Mouse (Mus musculus): ENCODE data around the gene Plcb1.

DNA sequence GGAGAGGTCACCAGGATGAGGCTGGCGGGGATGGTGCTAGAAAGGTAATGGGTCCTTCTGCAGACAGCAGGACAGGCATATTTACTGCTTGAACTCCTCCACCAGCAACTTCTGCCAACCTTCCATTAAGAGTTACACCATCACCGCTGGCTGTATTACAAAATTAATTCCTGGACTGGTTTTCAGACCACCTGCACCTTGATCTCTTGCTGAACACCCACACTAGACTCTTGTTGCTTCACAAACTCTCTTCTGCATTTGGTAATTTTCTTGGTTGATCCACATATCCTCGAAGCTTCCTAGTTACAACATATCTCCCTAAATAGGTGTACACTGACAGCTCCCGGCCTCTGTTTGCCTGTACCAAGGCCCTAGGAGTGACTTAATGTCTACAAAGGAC, 170.6 kb downstream of the Plcb1 start:
- TF ChIP-seq ZC3H11A (IDR thresholded peaks at IDR 0.05; ENCODE audit: borderline replicate concordance, low read depth, low read length), result no peak
- TF ChIP-seq ZNF384 (IDR thresholded peaks at IDR 0.05; ENCODE audit: low read depth, low read length), result no peak
- no peak for TF ChIP-seq CHD2 (IDR thresholded peaks at IDR 0.05; ENCODE audit: low read depth, low read length)
- no peak for TF ChIP-seq MAFK (IDR thresholded peaks at IDR 0.05; ENCODE audit: insufficient read depth, low read depth, low read length)
